Mouse (Mus musculus) heart, adult 8-10 months (tissue): ENCODE data around the gene Abcb11. TPM values are rescaled to one million over a fixed set of nuclear protein-coding genes. Genes with fewer than 3 reads are reported as not detected.
"Not testable (repeated sequence)": the region's sequence is repeated elsewhere in the genome, so short reads cannot be mapped to it uniquely, and the experiment has no call there.

ENCODE experiments used
- DNase-seq: peaks from one replicate; pipeline ENCODE4 v3.0.0; 2022; ENCODE audit warnings: low spot score
- total RNA-seq, 4 experiments: library from RNA; stranded (reverse); gene quantifications; 2 replicates each; pipeline ENCODE4 v1.2.4; 2022

Abcb11 gene
- not detected for total RNA-seq

GRCm38 (mm10) chr2:69342496-69343221, at the start of gene Abcb11:
TSS of gene Abcb11 (minus strand) at chr2:69342616.
- DNase-seq = no peak

- DNase-seq = no peak
Observed at GRCm38 (mm10) chr2:69386118-69386871, 43.9 kb upstream of the Abcb11 start.

- DNase-seq = no peak
Observed at GRCm38 (mm10) chr2:69382838-69383237, 40.4 kb upstream of the Abcb11 start.

- no peak for DNase-seq
Observed at GRCm38 (mm10) chr2:69381740-69382139, 39.3 kb upstream of the Abcb11 start.

- DNase-seq = no peak
Observed at GRCm38 (mm10) chr2:69380281-69380680, 37.9 kb upstream of the Abcb11 start, which contains the start of gene Dhrs9. TSS of gene Dhrs9 (plus strand) at chr2:69380445.

- DNase-seq = no peak
Observed at GRCm38 (mm10) chr2:69379801-69380200, 37.4 kb upstream of the Abcb11 start.

GRCm38 (mm10) chr2:69376780-69377179, 34.4 kb upstream of the Abcb11 start:
- DNase-seq = no peak

- no peak for DNase-seq
Observed at GRCm38 (mm10) chr2:69365275-69365674, 22.9 kb upstream of the Abcb11 start.

- no peak for DNase-seq
Observed at GRCm38 (mm10) chr2:69364831-69365230, 22.4 kb upstream of the Abcb11 start.

- DNase-seq = not testable (repeated sequence)
Observed at GRCm38 (mm10) chr2:69355402-69355801, 13.0 kb upstream of the Abcb11 start.

GRCm38 (mm10) chr2:69341506-69341905, 910 bp downstream of the Abcb11 start:
- DNase-seq = no peak

GRCm38 (mm10) chr2:69331523-69331922, 10.9 kb downstream of the Abcb11 start:
- not testable (repeated sequence) for DNase-seq

- no peak for DNase-seq
Observed at GRCm38 (mm10) chr2:69328509-69329163, 13.8 kb downstream of the Abcb11 start.

- no peak for DNase-seq
Observed at GRCm38 (mm10) chr2:69324881-69325660, 17.3 kb downstream of the Abcb11 start.

GRCm38 (mm10) chr2:69323018-69323417, 19.4 kb downstream of the Abcb11 start:
- no peak for DNase-seq

- no peak for DNase-seq
Observed at GRCm38 (mm10) chr2:69321457-69321856, 21.0 kb downstream of the Abcb11 start.

- no peak for DNase-seq
Observed at GRCm38 (mm10) chr2:69311337-69311736, 31.1 kb downstream of the Abcb11 start.

GRCm38 (mm10) chr2:69308136-69308535, 34.3 kb downstream of the Abcb11 start:
- no peak for DNase-seq

- DNase-seq = not testable (repeated sequence)
Observed at GRCm38 (mm10) chr2:69300568-69300967, 41.8 kb downstream of the Abcb11 start.

GRCm38 (mm10) chr2:69294508-69294907, 47.9 kb downstream of the Abcb11 start:
- no peak for DNase-seq

- no peak for DNase-seq
Observed at GRCm38 (mm10) chr2:69288989-69289388, 53.4 kb downstream of the Abcb11 start.

- no peak for DNase-seq
Observed at GRCm38 (mm10) chr2:69275875-69276274, 66.5 kb downstream of the Abcb11 start.
